Mouse (Mus musculus): Measurements from ENCODE around the gene Zfp292. TPM values are rescaled to one million over a fixed set of nuclear protein-coding genes. Genes with fewer than 3 reads are reported as not detected.

Zfp292 gene
- polyA plus RNA-seq, 1 experiment, result 1.8 TPM

GRCm38 (mm10) chr4:34885631-34886351 lies 3.0 kb upstream of the Zfp292 start:
- Histone ChIP-seq H3K79me2 (ENCODE audit: control insufficient read depth, insufficient read depth) (peaks cover 24% of the 10 kb centered on the region), H3ac (ENCODE audit: control insufficient read depth, insufficient read length) (peak overlapping the region; percentile 92), H3K27me3 (ENCODE audit: control insufficient read depth, insufficient read depth, insufficient read length) (no peaks in the 10 kb centered on the region), H3K4me3 (peak overlapping the region; percentile 37), H3K36me3 (ENCODE audit: control insufficient read depth, insufficient read depth) (no peaks in the 10 kb centered on the region), H3K4me2 (ENCODE audit: low read depth) (peak overlapping the region; percentile 89)
- TF ChIP-seq POLR2AphosphoS2 (IDR thresholded peaks at IDR 0.05; ENCODE audit: insufficient read length, low read depth) (no peak), E2F4 (IDR thresholded peaks at IDR 0.05; ENCODE audit: insufficient read depth) (no peak), SRF (IDR thresholded peaks at IDR 0.05; ENCODE audit: control insufficient read depth, insufficient read length, low read depth) (no peak), CEBPB (IDR thresholded peaks at IDR 0.05; ENCODE audit: insufficient read depth, poor library complexity, severe bottlenecking) (no peak), TCF12 (IDR thresholded peaks at IDR 0.05; ENCODE audit: insufficient read depth, poor library complexity, severe bottlenecking) (no peak), MYOG (IDR thresholded peaks at IDR 0.05; ENCODE audit: control insufficient read depth in 1 of 3, insufficient read depth in 1 of 3, insufficient read length in 2 of 3, low read depth in 2 of 3) (no peak), MAX (IDR thresholded peaks at IDR 0.05; ENCODE audit: low read depth) (no peak), REST (IDR thresholded peaks at IDR 0.05; ENCODE audit: insufficient read depth, insufficient read length) (no peak), USF1 (IDR thresholded peaks at IDR 0.05; ENCODE audit: low read depth) (no peak), POLR2A (IDR thresholded peaks at IDR 0.05; ENCODE audit: insufficient read length, low read depth) (no peak), MYOD1 (IDR thresholded peaks at IDR 0.05; ENCODE audit: control insufficient read depth in 1 of 3, insufficient read length in 2 of 3, low read depth in 2 of 3) (no peak), TCF3 (IDR thresholded peaks at IDR 0.05; ENCODE audit: insufficient read length, low read depth) (no peak)

DNA sequence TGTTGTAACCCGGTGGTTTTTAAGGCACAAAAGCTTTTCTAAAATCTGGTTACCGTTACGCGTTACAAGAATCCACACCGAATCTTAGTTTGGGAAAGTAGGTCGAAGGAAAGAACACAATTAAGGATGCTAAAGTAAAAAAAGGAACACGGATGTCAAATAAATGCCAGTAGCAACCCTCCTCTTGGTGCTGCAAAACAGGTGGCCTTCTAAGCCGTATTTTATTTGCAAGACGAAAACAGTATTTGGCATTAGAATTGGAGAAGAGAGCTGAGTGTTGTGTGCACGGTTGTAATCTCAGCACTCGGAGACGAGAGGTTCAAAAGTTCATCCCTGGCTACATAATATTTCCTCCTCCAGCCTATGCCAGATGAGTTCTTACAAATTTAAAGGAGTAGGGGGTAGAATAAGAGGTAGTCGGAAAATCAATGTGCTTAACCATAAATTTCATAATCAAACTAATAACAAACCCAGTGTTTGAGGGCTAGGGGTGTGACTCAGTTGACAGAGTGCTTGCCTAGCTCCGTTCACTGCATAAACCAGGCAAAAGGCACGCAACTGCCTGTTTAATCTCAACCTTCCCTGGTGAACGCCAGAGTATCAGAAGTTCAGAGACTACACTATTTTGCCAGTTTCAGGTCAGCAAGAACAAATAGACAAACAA lies 738 bp upstream of the Zfp292 start:
- H3K4me2 ChIP-seq (ENCODE audit: low read depth), result peak overlapping the region; percentile 100
- H3K36me3 ChIP-seq (ENCODE audit: control insufficient read depth, insufficient read depth), result no peaks in the 10 kb centered on the region
- peak overlapping the region; percentile 44 for H3K4me3 ChIP-seq
- H3K27me3 ChIP-seq (ENCODE audit: control insufficient read depth, insufficient read depth, insufficient read length), result no peaks in the 10 kb centered on the region
- H3K79me2 ChIP-seq (ENCODE audit: control insufficient read depth, insufficient read depth), result peaks cover 47% of the 10 kb centered on the region
- TF ChIP-seq POLR2A (IDR thresholded peaks at IDR 0.05; ENCODE audit: insufficient read length, low read depth), result no peak
- TF ChIP-seq TCF12 (IDR thresholded peaks at IDR 0.05; ENCODE audit: insufficient read depth, poor library complexity, severe bottlenecking), result no peak
- no peak for TF ChIP-seq E2F4 (IDR thresholded peaks at IDR 0.05; ENCODE audit: insufficient read depth)
- no peak for TF ChIP-seq MYOD1 (IDR thresholded peaks at IDR 0.05; ENCODE audit: control insufficient read depth in 1 of 3, insufficient read length in 2 of 3, low read depth in 2 of 3)
- no peak for TF ChIP-seq POLR2AphosphoS2 (IDR thresholded peaks at IDR 0.05; ENCODE audit: insufficient read length, low read depth)
- TF ChIP-seq REST (IDR thresholded peaks at IDR 0.05; ENCODE audit: insufficient read depth, insufficient read length), result no peak
- TF ChIP-seq MYOG (IDR thresholded peaks at IDR 0.05; ENCODE audit: control insufficient read depth in 1 of 3, insufficient read depth in 1 of 3, insufficient read length in 2 of 3, low read depth in 2 of 3), result no peak
- no peak for TF ChIP-seq MAX (IDR thresholded peaks at IDR 0.05; ENCODE audit: low read depth)
- TF ChIP-seq SRF (IDR thresholded peaks at IDR 0.05; ENCODE audit: control insufficient read depth, insufficient read length, low read depth), result no peak
- TF ChIP-seq TCF3 (IDR thresholded peaks at IDR 0.05; ENCODE audit: insufficient read length, low read depth), result no peak
- TF ChIP-seq USF1 (IDR thresholded peaks at IDR 0.05; ENCODE audit: low read depth), result no peak
- TF ChIP-seq CEBPB (IDR thresholded peaks at IDR 0.05; ENCODE audit: insufficient read depth, poor library complexity, severe bottlenecking), result no peak
- H3ac ChIP-seq (ENCODE audit: control insufficient read depth, insufficient read length), result peak overlapping the region; percentile 81

DNA sequence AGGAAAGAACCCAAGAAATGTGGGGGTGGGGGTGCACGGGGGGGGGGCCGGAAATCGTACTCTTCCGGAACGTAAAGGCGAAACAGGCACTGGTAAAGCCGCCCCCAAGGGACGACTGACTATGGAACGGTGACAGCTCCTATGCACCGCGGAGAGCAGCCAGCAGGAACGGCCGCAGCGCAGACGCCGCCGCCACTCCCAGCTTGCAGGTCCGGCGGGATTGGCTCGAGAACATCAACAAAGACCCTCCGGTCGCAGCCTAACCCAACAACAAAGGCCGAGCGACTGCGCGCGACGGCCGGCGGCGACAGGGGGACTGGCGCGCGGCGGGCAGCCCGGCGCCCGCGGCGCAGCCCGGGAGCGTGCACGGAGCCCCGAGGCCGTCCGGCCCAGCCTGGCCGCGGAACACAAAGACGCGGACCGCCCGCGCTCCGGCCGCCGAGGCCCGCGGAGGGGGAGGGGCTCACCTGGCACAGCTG lies 430 bp downstream of the Zfp292 start:
- Histone ChIP-seq H3K4me3 (peak overlapping the region; percentile 44), H3K79me2 (ENCODE audit: control insufficient read depth, insufficient read depth) (peaks cover 59% of the 10 kb centered on the region), H3K27me3 (ENCODE audit: control insufficient read depth, insufficient read depth, insufficient read length) (no peaks in the 10 kb centered on the region), H3ac (ENCODE audit: control insufficient read depth, insufficient read length) (peak overlapping the region; percentile 81), H3K4me2 (ENCODE audit: low read depth) (peak overlapping the region; percentile 91), H3K36me3 (ENCODE audit: control insufficient read depth, insufficient read depth) (no peaks in the 10 kb centered on the region)
- TF ChIP-seq POLR2A (IDR thresholded peaks at IDR 0.05; ENCODE audit: insufficient read length, low read depth), result peak; percentile 46
- TF ChIP-seq TCF12 (IDR thresholded peaks at IDR 0.05; ENCODE audit: insufficient read depth, poor library complexity, severe bottlenecking), result no peak

- Histone ChIP-seq H3K27me3 (ENCODE audit: control insufficient read depth, insufficient read depth, insufficient read length) (no peaks in the 10 kb centered on the region), H3K4me3 (peak overlapping the region; percentile 44), H3ac (ENCODE audit: control insufficient read depth, insufficient read length) (peak overlapping the region; percentile 81), H3K79me2 (ENCODE audit: control insufficient read depth, insufficient read depth) (peaks cover 64% of the 10 kb centered on the region), H3K36me3 (ENCODE audit: control insufficient read depth, insufficient read depth) (no peaks in the 10 kb centered on the region), H3K4me2 (ENCODE audit: low read depth) (peak overlapping the region; percentile 91)
- no peak for TF ChIP-seq USF1 (IDR thresholded peaks at IDR 0.05; ENCODE audit: low read depth)
- no peak for TF ChIP-seq MAX (IDR thresholded peaks at IDR 0.05; ENCODE audit: low read depth)
- TF ChIP-seq CEBPB (IDR thresholded peaks at IDR 0.05; ENCODE audit: insufficient read depth, poor library complexity, severe bottlenecking), result no peak
- TF ChIP-seq SRF (IDR thresholded peaks at IDR 0.05; ENCODE audit: control insufficient read depth, insufficient read length, low read depth), result no peak
- no peak for TF ChIP-seq MYOG (IDR thresholded peaks at IDR 0.05; ENCODE audit: control insufficient read depth in 1 of 3, insufficient read depth in 1 of 3, insufficient read length in 2 of 3, low read depth in 2 of 3)
- TF ChIP-seq E2F4 (IDR thresholded peaks at IDR 0.05; ENCODE audit: insufficient read depth), result no peak
- no peak for TF ChIP-seq POLR2AphosphoS2 (IDR thresholded peaks at IDR 0.05; ENCODE audit: insufficient read length, low read depth)
- TF ChIP-seq TCF12 (IDR thresholded peaks at IDR 0.05; ENCODE audit: insufficient read depth, poor library complexity, severe bottlenecking), result no peak
- no peak for TF ChIP-seq POLR2A (IDR thresholded peaks at IDR 0.05; ENCODE audit: insufficient read length, low read depth)
- no peak for TF ChIP-seq REST (IDR thresholded peaks at IDR 0.05; ENCODE audit: insufficient read depth, insufficient read length)
- no peak for TF ChIP-seq TCF3 (IDR thresholded peaks at IDR 0.05; ENCODE audit: insufficient read length, low read depth)
- no peak for TF ChIP-seq MYOD1 (IDR thresholded peaks at IDR 0.05; ENCODE audit: control insufficient read depth in 1 of 3, insufficient read length in 2 of 3, low read depth in 2 of 3)
Measured at GRCm38 (mm10) chr4:34881851-34882250, 909 bp downstream of the Zfp292 start.
